Mouse (Mus musculus) neural tube, postnatal 0 days (tissue): Measurements from ENCODE around the gene Olfr13. TPM values are rescaled to one million over a fixed set of nuclear protein-coding genes. Genes with fewer than 3 reads are reported as not detected.

Experiments
- polyA plus RNA-seq: library from polyadenylated mRNA; unstranded; fragments of >200 nt; fragmentation: Nextera tagmentation; extraction: Ambion mirVana; gene quantifications from 2 replicates; pipeline ENCODE4 v1.2.1, GENCODE M21; 2015

Gene Olfr13
- not detected in 2 replicates for polyA plus RNA-seq

DNA sequence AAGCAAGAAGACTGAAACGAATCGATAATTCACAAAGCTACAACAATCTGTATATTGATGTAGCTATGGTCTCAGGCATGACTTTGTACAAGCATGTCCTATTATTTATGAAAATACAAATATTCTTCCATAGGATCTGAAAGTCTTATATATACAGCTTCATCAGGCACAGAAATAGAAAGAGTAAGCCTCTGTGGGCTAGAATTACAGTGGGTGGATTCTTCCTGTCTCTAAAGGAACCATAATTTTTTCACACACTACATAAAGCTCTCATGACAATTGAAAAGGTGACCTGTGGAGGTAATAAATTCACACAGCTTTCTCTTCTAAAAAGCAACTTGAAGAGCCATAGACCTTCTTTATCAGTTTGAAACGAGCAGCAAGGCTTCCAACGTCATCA lies at the start of gene Olfr13:
Olfr13 (plus strand) TSS at position 301 of the 400 bp plus-strand sequence.

DNA sequence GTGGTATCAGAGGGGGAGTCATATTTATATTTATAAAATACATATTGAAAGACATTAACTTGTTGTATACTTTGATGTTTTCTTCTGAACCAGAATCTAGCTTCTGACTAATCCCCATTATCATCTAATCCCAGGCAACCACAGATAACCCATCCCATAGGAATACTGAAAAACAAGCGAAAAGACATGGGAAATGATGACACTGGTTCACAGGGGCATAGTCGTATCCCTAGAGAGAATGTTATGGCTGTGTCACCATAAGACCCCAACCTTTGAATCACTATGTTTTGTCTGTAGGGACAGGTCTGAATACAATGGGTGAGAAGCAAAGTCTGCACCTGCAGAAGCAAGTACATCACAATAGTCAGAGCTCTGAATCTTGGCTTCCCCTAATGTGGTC lies 25.7 kb upstream of the Olfr13 start, which contains the start of gene Olfr237-ps1:
Olfr237-ps1 (plus strand) TSS at position 301 of the 400 bp plus-strand sequence.

DNA sequence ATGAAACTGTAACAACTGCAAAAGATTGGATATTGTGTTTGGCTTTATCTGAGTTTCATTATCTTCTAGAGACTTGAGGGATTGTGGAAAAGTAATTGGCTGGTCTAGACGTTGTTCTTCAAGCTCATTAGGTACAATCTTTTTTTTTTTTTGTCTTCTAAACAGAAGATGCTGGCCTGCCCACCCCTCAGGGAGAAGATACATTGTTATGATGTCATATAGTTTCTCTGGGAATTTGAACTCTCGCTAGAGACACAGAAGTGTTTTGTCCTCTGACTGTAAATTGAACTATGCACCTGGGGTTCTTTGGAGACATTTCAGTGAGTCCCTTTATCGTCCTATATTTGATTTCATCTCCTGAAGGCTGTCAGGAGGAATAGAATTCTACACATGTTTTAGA lies 9.0 kb upstream of the Olfr13 start, which contains the start of gene Olfr437:
Olfr437 (plus strand) TSS at position 301 of the 400 bp plus-strand sequence.

DNA sequence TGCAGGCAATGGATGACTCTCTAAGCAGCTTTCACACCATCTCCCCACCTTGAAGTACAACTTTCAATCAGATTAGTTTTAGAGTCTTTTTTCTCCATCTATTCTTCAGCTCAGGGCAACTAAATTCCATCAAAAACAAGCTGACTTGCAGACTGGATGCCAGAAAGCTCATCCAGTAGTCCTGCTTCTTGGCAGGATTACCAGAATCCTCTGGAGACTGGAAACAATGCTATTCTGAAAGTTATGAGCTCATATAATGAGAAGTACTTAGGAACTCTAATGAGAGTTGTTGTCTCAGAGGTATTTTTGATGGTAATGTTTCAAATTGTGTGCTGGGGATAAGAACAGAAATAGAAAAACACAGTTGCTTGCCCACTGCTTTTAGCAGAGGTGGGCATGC lies 24.8 kb downstream of the Olfr13 start, which contains the start of gene Olfr435:
Olfr435 (plus strand) TSS at position 366 of the 400 bp plus-strand sequence.

DNA sequence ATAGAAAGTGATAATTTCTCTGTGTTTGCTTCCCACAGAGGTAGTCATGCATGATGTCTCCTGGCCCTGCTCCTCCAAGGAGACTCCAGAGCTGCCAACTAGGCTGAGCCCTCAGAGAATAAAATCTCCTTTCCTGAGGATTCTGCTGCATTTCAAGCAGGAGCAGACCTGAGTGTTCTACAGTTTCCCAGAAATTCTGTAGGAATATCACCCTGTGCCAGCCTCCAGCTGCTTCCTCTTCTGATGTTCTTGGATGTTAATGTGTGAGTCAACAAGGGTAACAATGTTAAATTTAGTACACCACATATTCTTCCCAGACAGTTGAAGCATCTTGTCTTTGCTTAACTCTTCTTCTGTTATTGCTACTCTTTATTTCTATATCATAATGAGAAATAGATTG lies 40.9 kb downstream of the Olfr13 start, which contains the start of gene Olfr434:
Olfr434 (plus strand) TSS at position 149 of the 400 bp plus-strand sequence.

Other genes starting within 250 kb of the Olfr13 start
- not detected in 2 replicates for gene Olfr444, start 223.1 kb upstream of the Olfr13 start, polyA plus RNA-seq
- gene Olfr441, start 65.8 kb upstream of the Olfr13 start, polyA plus RNA-seq = not detected in 2 replicates
- not detected in 2 replicates for gene Olfr237-ps1, start 25.6 kb upstream of the Olfr13 start, polyA plus RNA-seq
- gene Olfr437, start 8.9 kb upstream of the Olfr13 start, polyA plus RNA-seq = not detected in 2 replicates
- gene Olfr435, start 25.0 kb downstream of the Olfr13 start, polyA plus RNA-seq = not detected in 2 replicates
- not detected in 2 replicates for gene Olfr434, start 40.9 kb downstream of the Olfr13 start, polyA plus RNA-seq
- not detected in 2 replicates for gene Olfr47, start 59.4 kb downstream of the Olfr13 start, polyA plus RNA-seq
- gene Arhgef5, start 93.4 kb downstream of the Olfr13 start, polyA plus RNA-seq = 1.6 and 2.7 TPM in 2 replicates
- gene Nobox, start 137.4 kb downstream of the Olfr13 start, polyA plus RNA-seq = not detected in 2 replicates